Mouse (Mus musculus) activated CD4-positive, CD25-positive, alpha-beta regulatory T cell, adult 4 months (primary cell): ENCODE measurements around the gene Pros1. TPM values are rescaled to one million over a fixed set of nuclear protein-coding genes. Genes with fewer than 3 reads are reported as not detected.

Source experiments
- ATAC-seq: one replicate; pipeline ENCODE4 v1.8.0; 2017
- polyA plus RNA-seq, 2 experiments: library from polyadenylated mRNA; unstranded; fragments of 100-300 nt; shearing (Covaris generic); gene quantifications; one replicate each; pipeline ENCODE4 v1.2.1; 2017

The Pros1 gene
- polyA plus RNA-seq, 2 experiments from 2014 or later = 7.4 to 8.8 TPM

GRCm38 (mm10) chr16:62861455-62861854, 7.3 kb downstream of the Pros1 start:
- no peak for ATAC-seq

GRCm38 (mm10) chr16:62872688-62873117, 18.6 kb downstream of the Pros1 start:
- no peak for ATAC-seq

GRCm38 (mm10) chr16:62873180-62873579, 19.1 kb downstream of the Pros1 start:
- ATAC-seq = no peak

GRCm38 (mm10) chr16:62874065-62874464, 20.0 kb downstream of the Pros1 start:
- no peak for ATAC-seq

- peak; percentile 75 for ATAC-seq
Measured at GRCm38 (mm10) chr16:62895824-62896223, 41.7 kb downstream of the Pros1 start.

- no peak for ATAC-seq
Measured at GRCm38 (mm10) chr16:62911364-62911763, 57.3 kb downstream of the Pros1 start.

- ATAC-seq = no peak
Measured at GRCm38 (mm10) chr16:62912246-62912645, 58.1 kb downstream of the Pros1 start.

- ATAC-seq = no peak
Measured at GRCm38 (mm10) chr16:62915530-62915929, 61.4 kb downstream of the Pros1 start.

- no peak for ATAC-seq
Measured at GRCm38 (mm10) chr16:62922245-62922644, 68.1 kb downstream of the Pros1 start.

- ATAC-seq = no peak
Measured at GRCm38 (mm10) chr16:62931341-62931740, 77.2 kb downstream of the Pros1 start.

GRCm38 (mm10) chr16:62936316-62936715, 82.2 kb downstream of the Pros1 start:
- no peak for ATAC-seq

- ATAC-seq = peak; percentile 93
Measured at GRCm38 (mm10) chr16:62940388-62941003, 86.4 kb downstream of the Pros1 start.

- no peak for ATAC-seq
Measured at GRCm38 (mm10) chr16:62941763-62942162, 87.7 kb downstream of the Pros1 start.

GRCm38 (mm10) chr16:62942418-62943410, 88.6 kb downstream of the Pros1 start:
- ATAC-seq = no peak

- no peak for ATAC-seq
Measured at GRCm38 (mm10) chr16:62958485-62958884, 104.4 kb downstream of the Pros1 start.

- ATAC-seq = no peak
Measured at GRCm38 (mm10) chr16:62964361-62964763, 110.3 kb downstream of the Pros1 start.

GRCm38 (mm10) chr16:62971673-62972332, 117.7 kb downstream of the Pros1 start:
- ATAC-seq = no peak

GRCm38 (mm10) chr16:62974926-62975325, 120.8 kb downstream of the Pros1 start:
- no peak for ATAC-seq

Other genes with a start within 250 kb of the Pros1 start
- 10 to 100 TPM; 26.8 to 27.9 TPM for gene Nsun3, start 67.5 kb upstream of the Pros1 start, polyA plus RNA-seq
- 1 to 10 TPM in 1 of 2 experiments, under 1 TPM in 1; 0.65 to 1.0 TPM for gene Stx19, start 39.6 kb upstream of the Pros1 start, polyA plus RNA-seq
- gene Arl13b, start 7.3 kb upstream of the Pros1 start, polyA plus RNA-seq = 1 to 10 TPM; 5.3 to 5.8 TPM